Mouse (Mus musculus) urinary bladder, postnatal 4 days (tissue): Measurements from ENCODE around the gene Ccdc51.

Experiments used
- DNase-seq, 2 experiments: peaks; one replicate each; pipeline ENCODE4 v3.0.0; 2021 to 2022; ENCODE audit warnings: low spot score in 2 of 2

The Ccdc51 gene

GRCm38 (mm10) chr9:109056916-109057315, 25.4 kb upstream of the Ccdc51 start:
- peak in 1 of 2 experiments; percentile 54 for DNase-seq

- peak in 1 of 2 experiments; percentile 26 for DNase-seq
Observed at GRCm38 (mm10) chr9:109057543-109057942, 24.8 kb upstream of the Ccdc51 start.

- peak in 1 of 2 experiments; percentile 55 for DNase-seq
Observed at GRCm38 (mm10) chr9:109058006-109058765, 24.1 kb upstream of the Ccdc51 start.

- peak; percentile 85 to 86 for DNase-seq
Observed at GRCm38 (mm10) chr9:109059136-109059903, 23.0 kb upstream of the Ccdc51 start, which contains the start of gene Trex1. Gene Trex1 (minus strand): TSS chr9:109059734.

GRCm38 (mm10) chr9:109060184-109060897, 22.0 kb upstream of the Ccdc51 start:
- peak in 1 of 2 experiments; percentile 55 for DNase-seq

- DNase-seq = peak in 1 of 2 experiments; percentile 29
Observed at GRCm38 (mm10) chr9:109060898-109061295, 21.4 kb upstream of the Ccdc51 start.

- DNase-seq = no peak
Observed at GRCm38 (mm10) chr9:109068095-109068735, 14.1 kb upstream of the Ccdc51 start.

- peak; percentile 86 to 92 for DNase-seq
Observed at GRCm38 (mm10) chr9:109073661-109074573, 8.4 kb upstream of the Ccdc51 start, which contains the start of gene Atrip. Gene Atrip (minus strand): TSS chr9:109074124.

GRCm38 (mm10) chr9:109080516-109080915, 1.8 kb upstream of the Ccdc51 start:
- DNase-seq = no peak

- DNase-seq = no peak
Observed at GRCm38 (mm10) chr9:109081749-109082123, 557 bp upstream of the Ccdc51 start.

- DNase-seq = no peak
Observed at GRCm38 (mm10) chr9:109084922-109085321, 2.6 kb downstream of the Ccdc51 start.

- no peak for DNase-seq
Observed at GRCm38 (mm10) chr9:109087987-109088386, 5.7 kb downstream of the Ccdc51 start.

- no peak for DNase-seq
Observed at GRCm38 (mm10) chr9:109090446-109090845, 8.2 kb downstream of the Ccdc51 start.

GRCm38 (mm10) chr9:109091802-109092201, 9.5 kb downstream of the Ccdc51 start:
- DNase-seq = no peak

- no peak for DNase-seq
Observed at GRCm38 (mm10) chr9:109092799-109093198, 10.5 kb downstream of the Ccdc51 start.

- DNase-seq = no peak
Observed at GRCm38 (mm10) chr9:109093786-109094552, 11.7 kb downstream of the Ccdc51 start.

- DNase-seq = no peak
Observed at GRCm38 (mm10) chr9:109094553-109095136, 12.4 kb downstream of the Ccdc51 start.

GRCm38 (mm10) chr9:109095137-109095982, 13.1 kb downstream of the Ccdc51 start, which contains the start of gene Plxnb1:
Gene Plxnb1 (plus strand): TSS chr9:109095389.
- peak; percentile 70 to 72 for DNase-seq
